Mouse (Mus musculus) neural tube, embryonic 11.5 days (tissue): ENCODE data around the gene Nell1. TPM values are rescaled to one million over a fixed set of nuclear protein-coding genes. Genes with fewer than 3 reads are reported as not detected.

Experiments used
- polyA plus RNA-seq: library from polyadenylated mRNA; unstranded; fragments of >200 nt; fragmentation: Nextera tagmentation; extraction: Ambion mirVana; gene quantifications from 2 replicates; pipeline ENCODE4 v1.2.1, GENCODE M21; 2014

Gene Nell1
- polyA plus RNA-seq, 1 experiment from 2014 or later, result 4.9 TPM

Other genes with a start within 250 kb of the Nell1 start
- gene Htatip2, start 215.7 kb upstream of the Nell1 start, polyA plus RNA-seq, result 3.2 and 3.4 TPM in 2 replicates
- 54.8 and 55.0 TPM in 2 replicates for gene Prmt3, start 196.5 kb upstream of the Nell1 start, polyA plus RNA-seq
- 3.7 and 4.4 TPM in 2 replicates for gene Slc6a5, start 64.7 kb upstream of the Nell1 start, polyA plus RNA-seq